Mouse (Mus musculus): Measurements from ENCODE around the gene Tm4sf20.

The Tm4sf20 gene

DNA sequence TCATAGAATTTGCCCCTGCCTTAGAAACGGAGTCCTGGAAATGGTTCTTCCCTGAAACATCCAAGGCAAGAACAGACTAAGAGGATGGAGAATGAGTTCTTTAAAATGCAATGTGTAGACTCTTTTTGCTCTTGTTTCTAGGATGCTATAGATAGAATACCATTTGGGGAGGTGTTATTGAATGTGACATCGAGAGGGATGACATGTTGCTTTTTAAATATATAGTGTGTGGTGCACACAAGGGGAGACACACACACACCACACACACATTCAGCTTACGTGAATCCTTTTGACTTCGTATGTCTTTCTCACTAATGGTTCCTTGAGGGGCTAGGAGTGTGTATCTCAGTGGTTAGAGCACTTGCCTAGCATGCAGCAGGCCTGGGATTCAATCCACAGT is 7.0 kb upstream of the Tm4sf20 start:
- no peak for DNase-seq (ENCODE audit: low spot score in 2 of 2)

DNA sequence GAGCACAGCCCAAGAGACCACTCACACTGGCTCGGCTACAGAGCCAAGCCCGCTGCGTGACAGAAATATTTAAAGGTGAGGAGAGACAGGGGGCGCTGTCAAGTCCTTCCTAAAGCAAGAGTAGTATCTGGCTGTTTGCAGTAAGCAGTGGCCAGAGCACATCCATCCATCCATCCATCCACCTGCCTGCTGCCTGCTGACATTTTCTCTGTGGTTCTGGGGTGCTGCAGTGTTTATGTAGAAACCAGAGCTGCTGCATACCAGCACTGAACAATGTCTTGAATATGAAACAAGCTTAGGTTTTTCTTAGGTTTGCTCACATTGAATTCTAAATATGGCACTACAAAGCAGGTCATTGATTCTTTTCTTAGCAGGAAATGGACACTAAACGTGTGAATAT is 4.9 kb upstream of the Tm4sf20 start:
- DNase-seq (ENCODE audit: low spot score in 2 of 2) = no peak

DNA sequence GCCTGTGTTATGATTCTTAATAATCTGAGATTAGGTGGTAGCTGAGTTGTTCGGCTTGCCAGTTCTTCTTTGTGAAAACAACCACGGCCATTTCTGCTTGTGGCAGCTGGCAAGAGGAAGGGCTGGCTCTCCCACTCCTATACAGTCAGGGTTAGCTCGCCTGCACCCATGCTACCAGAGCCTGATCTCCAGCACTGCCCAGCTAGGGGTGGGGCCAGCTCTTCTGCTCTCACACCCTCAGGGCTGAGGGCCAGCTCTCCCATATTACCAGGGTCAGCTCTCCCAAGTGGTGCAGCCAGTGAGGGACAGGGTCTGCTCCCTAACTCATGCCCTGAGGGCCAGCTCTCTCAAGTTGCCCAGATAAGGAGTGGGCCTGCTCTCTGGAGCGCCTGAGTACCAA is 4.2 kb upstream of the Tm4sf20 start:
- no peak for DNase-seq (ENCODE audit: low spot score in 2 of 2)

DNA sequence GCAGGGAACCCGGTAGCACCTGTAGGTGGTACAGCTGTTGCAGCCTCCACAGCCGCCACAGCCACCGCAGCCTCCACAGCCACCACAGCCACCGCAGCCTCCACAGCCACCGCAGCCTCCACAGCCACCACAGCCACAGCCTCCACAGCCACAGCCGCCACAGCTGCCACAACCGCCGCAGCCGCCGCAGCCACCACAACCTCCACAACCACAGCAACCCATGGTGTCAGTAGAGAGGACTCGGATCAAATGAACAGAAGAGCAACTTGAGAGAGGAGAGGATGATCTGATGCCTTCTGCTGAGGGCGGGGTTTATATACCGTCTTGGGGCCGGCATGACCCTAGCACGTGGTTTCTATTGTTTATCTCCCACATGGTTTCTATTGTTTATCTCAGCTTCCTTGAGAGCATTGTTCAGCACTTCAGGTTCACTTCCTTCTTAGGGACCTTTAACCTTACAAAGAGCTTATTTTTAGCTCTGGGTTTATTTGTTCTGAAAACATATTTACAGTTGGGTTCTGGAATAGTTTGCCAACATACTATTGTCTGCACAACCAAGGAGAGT is 2.8 kb upstream of the Tm4sf20 start, which contains the start of gene Gm47791:
Gm47791 (minus strand) TSS at position 222 of the 565 bp plus-strand sequence.
- DNase-seq (ENCODE audit: low spot score in 2 of 2) = no peak

DNA sequence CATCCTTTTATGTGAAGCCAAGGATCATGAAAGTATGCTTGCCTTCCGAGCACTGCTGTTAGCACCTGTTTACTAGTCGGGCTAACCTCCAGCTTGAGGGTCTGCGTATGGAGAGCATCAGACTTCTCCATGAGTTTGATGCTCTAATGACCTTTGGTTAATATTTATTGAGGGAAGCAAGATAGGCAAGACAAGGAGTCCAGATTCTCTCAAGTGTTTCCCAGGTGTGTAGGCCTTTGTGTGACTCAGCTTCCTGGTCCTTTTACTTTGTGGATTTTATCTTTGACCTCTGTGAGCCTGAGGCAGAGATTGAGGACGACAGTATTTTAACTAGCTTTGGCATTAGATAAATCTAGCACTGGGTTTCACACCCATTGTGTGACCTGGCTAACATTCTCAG is 1.6 kb downstream of the Tm4sf20 start:
- DNase-seq (ENCODE audit: low spot score in 2 of 2) = no peak

DNA sequence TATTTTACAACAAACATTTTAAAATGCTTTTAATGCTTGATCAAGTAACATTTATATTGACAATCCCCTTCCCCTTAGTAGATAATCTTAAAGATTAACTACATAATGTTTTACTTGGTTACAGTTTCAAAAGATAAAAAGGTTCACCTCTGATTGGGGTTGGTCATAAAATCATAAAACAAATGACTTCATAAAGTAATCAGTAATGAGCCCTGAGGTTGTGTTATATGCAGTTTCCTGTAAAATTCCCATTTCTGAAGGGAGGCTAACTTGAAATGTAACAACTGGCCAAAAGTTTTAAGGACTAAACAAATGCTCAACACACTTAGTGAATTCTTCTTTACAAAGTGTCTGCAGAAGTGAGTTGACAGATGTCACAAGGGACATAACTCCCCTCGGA is 2.0 kb downstream of the Tm4sf20 start:
- DNase-seq (ENCODE audit: low spot score in 2 of 2) = no peak

DNA sequence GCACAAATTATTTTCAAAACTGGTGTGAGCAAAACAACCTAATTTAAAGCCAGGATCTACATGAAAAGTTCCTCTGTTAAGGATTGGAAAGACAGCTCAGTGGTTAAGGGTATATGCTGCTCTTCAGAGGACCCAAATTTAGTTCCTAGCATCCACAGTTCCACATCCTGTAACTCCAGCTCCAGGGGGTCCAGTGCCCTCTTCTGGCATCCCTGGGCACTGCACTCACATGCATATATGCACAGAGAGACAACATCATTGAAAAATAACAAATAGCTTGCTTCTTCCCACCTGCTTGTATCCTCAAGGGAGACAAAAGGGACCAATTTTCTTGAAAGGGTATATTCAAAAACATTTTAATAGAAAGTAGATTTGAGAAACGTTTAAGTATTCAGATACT is 6.0 kb downstream of the Tm4sf20 start:
- DNase-seq (ENCODE audit: low spot score in 2 of 2) = no peak

DNA sequence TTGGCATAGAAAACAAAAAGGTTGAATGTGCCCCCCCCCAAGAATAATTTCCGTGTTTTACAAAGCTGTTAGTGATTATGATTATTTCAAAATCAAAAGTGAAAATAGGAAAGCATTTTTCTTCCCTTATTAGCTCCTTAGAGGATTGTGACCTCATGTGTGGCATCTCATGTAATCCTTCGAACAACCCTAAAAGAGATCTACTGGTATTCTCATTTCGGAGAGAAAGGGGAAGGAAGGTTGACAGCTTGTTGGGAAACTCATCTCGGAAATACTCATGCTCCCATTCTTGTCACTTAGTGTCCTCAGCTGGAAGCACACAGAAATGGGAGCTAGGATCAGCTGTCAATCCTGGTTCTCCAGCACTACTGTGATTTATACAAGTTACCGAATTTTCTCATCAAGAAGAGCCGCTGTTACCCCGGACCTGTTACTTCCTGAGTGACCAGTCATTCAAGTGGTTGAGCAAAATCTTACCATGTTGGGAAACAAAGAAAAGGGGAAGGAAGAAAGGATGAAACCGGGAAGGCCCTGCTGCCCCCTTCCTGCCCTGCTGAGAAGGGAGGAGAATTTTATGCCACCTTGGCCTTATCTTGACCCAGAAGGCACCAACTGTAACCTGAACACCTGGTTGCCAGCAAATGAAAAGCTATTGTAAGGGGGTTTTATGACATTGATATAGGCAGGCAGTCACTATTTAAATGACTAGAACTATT is 6.6 kb downstream of the Tm4sf20 start:
- no peak for DNase-seq (ENCODE audit: low spot score in 2 of 2)

DNA sequence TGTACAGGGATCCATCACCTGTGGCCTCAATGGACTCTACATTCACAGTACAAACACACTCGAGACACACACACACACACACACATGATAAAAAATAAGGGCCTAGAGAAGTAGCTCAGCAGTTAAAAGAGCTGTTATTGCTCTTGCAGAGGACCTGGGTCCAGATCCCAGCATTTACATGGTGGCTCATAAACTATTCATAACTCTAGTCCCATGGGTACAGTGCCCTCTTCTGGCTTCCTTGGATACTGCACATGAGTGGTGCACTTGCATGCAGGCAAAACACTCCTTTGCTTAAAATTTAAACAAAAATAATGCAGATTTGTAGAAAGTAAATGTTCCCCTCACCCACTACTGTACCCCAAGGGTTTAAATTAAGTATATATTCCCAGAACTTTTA is 8.7 kb downstream of the Tm4sf20 start:
- DNase-seq (ENCODE audit: low spot score in 2 of 2) = peak in 1 of 2 experiments; percentile 40

DNA sequence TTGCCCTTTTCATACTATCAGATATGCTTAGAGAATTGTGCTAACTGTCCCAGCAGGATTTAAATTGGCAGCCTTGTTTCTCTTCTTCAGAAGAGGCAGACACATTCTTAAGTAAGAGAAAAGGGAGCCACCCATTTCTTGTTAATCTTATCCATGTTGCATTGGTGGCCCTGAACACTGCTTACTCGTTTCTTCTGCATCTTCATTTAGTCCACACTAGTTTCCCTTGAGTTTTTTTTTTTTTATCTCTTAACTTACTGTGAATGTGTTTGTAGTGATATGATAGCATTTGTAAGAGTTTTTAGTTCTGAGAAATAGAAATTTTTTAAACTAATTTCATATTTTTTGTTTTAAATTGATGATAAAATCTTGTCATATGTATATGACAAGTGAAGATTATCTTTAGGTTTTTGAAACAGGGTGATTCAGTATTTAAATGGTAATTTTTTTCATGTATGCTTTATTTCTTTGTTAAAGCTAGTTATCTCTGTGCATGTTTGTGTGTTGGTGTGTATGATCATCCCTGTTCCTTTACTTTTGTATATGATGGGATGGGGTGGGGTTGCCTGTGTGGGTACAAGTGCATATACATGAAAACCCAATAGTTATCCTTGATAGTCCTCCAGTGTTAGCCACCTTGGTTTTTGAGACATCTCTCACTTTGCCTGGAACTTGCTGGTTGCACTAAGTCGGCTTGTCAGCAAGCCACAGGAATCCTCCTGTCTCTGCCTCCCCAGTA is 20.4 kb downstream of the Tm4sf20 start:
- DNase-seq (ENCODE audit: low spot score in 2 of 2) = no peak

DNA sequence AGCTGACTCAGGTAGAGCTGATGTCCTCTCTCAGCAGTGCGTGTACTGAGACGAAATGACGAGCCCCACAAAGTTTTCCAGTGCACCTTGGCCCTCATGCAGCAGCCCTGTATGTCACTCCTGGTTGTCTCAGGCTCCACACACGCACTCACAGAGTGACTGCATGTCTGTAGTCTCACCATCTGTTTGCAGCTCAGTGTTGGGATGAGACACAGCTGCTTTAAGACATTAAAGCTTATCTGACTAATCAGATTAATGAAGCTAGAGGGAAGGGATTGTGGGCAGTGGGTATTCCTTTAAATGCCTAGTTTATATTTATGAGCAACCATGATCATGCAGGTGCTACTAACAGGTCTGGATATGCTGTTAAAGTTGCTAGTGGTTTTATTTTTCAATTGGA is 21.9 kb downstream of the Tm4sf20 start:
- no peak for DNase-seq (ENCODE audit: low spot score in 2 of 2)

DNA sequence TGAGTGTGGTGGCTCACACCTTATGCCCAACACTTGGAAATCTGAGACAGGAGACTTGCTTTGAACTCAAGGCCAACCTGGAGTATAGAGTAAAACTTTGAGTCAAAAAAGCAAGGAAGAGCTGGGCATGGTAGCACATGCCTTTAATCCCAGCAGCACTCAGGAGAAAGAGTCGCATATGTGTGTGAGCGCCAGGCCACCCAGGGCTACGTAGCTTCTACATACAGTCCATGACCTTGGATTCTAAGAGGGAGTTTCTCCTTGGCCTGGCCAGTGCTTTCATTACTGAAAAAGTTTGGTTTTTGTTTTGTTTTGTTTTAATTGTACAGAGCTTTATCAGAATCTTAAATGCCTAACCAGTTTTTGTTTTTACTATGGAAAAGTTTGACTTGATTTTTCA is 24.3 kb downstream of the Tm4sf20 start:
- DNase-seq (ENCODE audit: low spot score in 2 of 2) = no peak

DNA sequence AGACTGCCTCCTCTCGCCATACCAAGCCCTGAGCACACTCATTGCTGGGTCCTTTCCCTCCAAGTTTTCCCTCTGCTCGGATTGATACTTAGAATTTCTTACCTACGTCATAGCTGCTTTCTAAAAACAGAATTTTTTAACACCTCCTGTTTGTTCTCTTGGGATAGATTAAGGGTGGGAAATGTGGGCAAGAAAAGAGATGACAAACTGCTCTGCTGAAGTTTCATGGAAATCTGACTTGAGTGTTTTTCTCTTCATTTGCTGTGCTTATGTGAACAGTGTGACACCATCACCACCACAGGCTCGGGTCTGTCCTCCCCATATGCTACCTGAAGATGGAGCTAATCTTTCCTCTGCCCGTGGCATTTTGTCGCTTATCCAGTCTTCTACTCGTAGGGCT is 26.7 kb downstream of the Tm4sf20 start:
- DNase-seq (ENCODE audit: low spot score in 2 of 2) = no peak

DNA sequence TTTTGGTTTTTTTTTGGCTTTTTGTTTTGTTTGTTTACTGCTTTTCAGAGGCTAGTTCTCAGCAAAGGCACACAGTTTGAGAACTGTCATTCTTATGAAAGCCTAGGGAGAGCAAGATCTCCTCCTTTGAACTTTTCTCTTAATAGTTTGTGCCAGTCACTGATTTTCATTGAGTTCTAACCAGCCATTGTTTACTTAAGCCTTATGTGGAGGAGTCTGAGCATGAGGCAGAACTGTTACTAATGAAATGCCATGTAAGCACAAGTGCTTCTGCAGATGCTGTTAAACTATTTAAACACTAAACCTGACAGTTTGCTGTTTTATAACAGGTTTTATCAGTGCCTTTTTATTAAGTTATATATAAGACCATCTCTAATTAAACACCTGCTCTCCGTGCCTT is 30.2 kb downstream of the Tm4sf20 start:
- DNase-seq (ENCODE audit: low spot score in 2 of 2) = no peak

DNA sequence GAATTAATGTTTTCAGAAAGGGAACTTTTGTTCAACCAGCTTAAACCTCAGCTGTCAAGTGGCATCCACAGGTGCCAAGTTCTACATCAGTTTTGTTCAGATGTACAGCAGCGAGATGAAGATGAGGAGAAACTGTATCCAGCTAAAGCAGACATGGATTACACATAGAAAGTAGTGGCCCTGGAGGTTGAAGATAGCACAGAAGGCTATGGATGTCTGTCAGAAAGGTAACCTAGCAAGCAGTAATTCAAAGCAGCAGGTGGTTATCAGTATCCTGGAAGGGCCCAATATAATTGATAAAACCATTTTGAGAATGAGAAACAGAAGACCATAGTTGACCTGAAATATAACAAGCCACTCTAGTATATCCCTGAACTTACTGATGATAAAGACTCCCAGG is 34.9 kb downstream of the Tm4sf20 start:
- DNase-seq (ENCODE audit: low spot score in 2 of 2) = no peak

DNA sequence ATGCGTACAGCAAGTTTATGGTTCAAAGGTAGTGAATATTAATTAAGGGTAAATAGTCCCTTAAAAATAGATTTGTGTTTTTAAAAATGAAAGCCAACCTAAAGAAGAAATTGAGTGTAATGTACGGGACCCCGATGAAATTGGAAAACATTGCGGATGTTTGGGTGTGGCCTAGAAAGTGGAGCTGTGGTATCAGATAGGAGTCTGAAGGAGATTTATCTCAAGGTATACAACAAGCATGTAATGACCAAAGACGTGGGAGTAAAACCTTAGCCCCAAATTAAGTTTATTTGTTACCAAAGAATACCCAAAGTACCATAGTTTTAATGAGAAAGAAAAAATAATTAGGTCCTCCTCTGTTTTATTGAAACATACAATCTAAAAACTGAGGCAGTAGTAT is 41.8 kb downstream of the Tm4sf20 start:
- DNase-seq (ENCODE audit: low spot score in 2 of 2) = no peak

DNA sequence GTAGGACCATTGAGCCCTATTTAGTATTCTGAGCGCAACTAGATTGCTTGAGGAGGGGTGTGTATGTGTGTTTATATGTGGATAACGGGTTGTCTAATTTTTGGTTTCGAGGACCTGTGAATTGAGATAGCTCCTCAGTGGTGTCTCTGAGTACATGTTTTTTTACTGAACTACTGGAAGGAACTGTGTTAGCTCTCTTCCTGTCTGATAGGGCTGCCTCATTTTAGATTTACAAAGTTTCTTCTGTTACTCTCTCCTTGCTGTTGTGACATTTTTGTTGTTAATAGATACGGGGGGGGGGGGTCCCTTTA is 42.4 kb downstream of the Tm4sf20 start:
- no peak for DNase-seq (ENCODE audit: low spot score in 2 of 2)

DNA sequence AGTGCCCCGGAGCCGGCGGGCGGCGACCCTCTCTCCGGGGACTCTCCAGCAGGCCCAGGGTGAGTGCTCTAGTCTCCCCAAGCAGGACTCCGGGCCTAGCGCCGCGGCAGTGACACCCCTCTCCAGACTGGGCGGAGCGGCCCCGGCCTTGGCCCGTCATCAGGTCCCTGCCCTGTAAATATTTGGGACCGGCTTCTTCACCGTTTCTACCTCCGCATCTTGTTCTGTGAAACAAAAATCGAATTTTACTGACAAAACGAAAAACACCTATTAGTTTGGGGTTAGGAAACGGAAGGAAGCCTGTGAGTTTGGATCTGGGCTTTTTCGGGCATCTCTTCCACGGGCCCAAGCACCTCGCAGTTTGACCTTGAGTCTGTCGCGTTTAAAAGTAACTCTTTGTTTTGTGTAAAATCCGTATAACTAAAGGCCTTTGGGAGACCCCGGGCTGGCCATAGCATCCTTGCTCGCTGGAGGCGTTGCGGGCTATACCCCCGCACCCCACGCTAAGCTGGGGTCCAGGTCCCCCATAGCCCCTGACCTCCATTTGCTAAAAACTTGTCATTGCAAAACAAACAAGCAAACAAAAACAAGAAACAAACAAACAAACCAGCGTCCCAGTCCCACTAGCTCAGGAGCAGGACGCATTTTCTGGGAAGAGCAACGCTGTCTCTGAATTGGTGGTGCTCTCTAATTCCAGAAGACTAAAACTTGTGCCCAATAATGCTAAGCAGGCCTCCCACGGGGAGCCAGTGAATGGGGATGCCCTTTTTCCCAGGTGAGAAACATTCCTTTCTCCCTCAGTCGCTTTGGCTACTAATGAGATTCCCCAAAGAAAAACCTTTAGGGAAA is 43.0 kb downstream of the Tm4sf20 start:
- peak in 1 of 2 experiments; percentile 41 for DNase-seq (ENCODE audit: low spot score in 2 of 2)

DNA sequence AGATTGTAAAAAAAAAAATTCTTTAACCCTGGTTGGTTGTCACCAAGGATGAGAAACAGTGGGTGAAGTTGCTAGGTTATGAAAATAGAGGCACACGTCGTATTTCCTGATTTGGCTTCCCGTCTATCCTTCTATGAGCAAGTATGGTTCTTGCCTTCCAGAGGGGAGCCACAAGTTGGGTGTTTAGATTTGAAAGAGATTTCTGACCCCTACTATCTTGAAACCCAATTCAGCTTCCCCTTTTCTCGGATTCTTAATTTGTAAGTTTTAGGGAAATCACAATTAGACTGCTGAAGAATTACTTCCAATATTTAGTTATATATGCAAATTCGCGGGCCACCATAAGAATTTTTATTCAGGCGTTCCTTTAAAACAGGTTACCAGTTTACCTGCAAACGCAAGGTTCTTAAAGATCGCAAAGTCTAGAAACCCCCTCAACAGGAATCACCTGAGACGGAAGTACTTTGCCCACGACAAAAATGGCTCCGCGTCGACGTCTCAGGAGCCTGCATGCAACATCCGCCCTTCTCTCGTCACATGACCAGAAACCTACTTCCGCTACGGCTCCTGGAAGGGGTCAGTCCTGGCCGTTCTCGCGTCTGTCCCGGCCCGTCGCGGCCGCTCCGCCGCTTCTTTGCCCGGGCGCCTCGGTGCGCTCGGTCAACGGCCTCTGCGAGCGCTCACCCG is 43.8 kb downstream of the Tm4sf20 start, which contains the start of gene Mff:
Mff (plus strand) TSS at position 552 of the 687 bp plus-strand sequence.
- DNase-seq (ENCODE audit: low spot score in 2 of 2) = peak; percentile 94 to 95

DNA sequence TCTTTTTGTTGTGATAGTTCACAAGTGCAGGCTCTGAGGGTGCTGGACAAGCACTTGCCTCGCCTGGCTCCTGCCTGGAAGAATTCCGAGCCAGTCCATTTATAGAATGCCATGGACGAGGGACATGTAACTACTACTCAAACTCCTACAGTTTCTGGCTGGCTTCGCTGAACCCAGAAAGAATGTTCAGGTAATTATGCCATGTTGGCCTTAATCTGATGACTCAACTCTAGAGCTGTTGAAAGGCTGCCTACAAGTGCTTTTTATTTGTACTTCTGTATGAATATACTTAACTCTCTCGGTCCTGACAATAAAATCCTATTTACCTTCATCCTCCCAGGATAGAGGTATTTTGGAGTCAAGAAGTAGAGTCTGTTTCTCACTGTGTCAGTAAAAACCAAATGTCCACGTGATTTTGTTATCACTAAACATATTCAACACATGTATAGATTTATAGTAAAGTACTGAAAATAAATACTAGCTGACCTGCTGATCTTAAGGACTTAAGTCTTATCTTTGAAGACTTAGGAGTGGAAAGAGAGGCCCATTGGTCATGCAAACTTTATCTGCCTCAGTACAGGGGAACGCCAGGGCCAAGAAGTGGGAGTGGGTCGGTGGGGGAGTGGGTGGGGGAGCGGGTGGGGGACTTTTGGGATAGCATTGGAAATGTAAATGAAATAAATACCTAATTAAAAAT is 50.3 kb downstream of the Tm4sf20 start:
- no peak for DNase-seq (ENCODE audit: low spot score in 2 of 2)
